Mouse (Mus musculus) lung, postnatal 0 days (tissue): ENCODE results near the gene Olfr17.

ENCODE experiments used
- CTCF ChIP-seq: IDR thresholded peaks from 2 replicates; pipeline ENCODE4 v1.5.1; 2016; ENCODE audit warnings: antibody characterized with exemption, mild to moderate bottlenecking
- EP300 ChIP-seq: IDR thresholded peaks from 2 replicates; pipeline ENCODE4 v1.6.1; 2016; ENCODE audit warnings: antibody characterized with exemption, mild to moderate bottlenecking, control low read depth

- no peak for TF ChIP-seq CTCF
- no peak for TF ChIP-seq EP300
Observed at GRCm38 (mm10) chr7:107044407-107044806, 48.6 kb upstream of the Olfr17 start.
